Mouse (Mus musculus) spleen, embryonic (tissue): ENCODE data around the gene Nek6.

Source experiments
- CTCF ChIA-PET: fragments of 350-600 bp; sonication (Branson Sonifier 250); formaldehyde crosslinking; loops from one replicate; lab custom pipeline; 2022; lab: Charles Lee

The Nek6 gene

DNA sequence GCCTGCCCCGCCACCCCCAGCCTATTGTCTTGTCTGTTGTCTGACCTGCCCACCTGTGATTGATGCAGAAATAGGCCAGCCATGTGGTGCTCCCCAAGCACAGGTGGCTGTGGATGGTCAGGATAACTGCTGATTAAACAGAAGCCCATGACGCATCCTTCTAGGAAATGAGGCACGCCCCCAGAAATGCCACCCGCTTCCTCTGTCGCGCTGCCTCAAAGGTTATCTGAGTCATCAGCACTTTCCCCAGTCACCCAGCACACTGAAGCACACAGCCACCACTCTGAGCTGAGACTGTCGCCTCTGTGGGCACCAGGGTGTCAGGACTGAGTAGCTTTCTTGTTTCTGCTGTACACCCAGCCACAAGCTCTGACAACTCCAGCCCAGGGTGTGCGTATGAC, 24.9 kb downstream of the Nek6 start:
- CTCF ChIA-PET = no interaction called here

DNA sequence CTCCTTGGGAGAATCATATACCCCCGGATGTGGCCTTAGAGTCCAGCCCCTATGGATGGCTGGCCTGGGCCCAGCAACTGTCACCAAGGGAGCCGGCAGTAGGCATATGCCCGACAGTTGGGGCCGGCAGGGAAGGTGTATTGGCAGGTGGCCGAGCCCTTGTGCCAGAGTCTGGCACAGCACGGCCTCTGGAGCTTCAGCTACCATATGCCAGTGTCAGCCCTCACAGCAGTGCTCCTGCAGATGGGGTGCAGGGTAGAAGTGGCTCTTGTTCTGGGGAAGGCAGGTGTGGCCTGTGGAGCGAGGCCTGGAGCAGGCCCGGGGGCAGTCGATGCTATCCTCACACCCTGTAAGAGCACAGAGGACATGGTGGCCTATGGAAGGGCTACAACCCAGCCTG, 28.2 kb downstream of the Nek6 start:
- CTCF ChIA-PET = no interaction called here

DNA sequence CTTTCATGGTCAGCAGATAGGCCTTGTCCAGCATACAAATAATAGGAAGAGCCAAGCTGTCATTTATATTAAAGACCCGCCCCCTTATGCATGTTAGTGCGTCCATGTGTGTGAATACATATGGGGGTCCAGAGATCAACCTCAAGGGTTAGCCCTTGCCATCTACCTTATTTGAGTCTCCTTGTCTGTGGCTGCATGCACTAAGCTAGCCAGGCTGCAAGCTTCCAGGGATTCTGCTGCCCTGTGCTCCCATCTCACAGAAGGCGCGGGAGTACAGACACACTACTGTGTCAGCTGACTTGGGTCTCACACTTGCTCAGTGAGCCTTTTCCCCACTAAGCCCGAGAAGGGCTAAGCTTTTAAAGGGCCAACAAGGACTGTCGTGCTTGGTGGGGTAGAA, 29.2 kb downstream of the Nek6 start:
- CTCF ChIA-PET = interaction anchor here (0.6 kb wide), 1 partner anchor 80 kb away, joined by 3 read pairs; no protein-coding TSS in a partner anchor

DNA sequence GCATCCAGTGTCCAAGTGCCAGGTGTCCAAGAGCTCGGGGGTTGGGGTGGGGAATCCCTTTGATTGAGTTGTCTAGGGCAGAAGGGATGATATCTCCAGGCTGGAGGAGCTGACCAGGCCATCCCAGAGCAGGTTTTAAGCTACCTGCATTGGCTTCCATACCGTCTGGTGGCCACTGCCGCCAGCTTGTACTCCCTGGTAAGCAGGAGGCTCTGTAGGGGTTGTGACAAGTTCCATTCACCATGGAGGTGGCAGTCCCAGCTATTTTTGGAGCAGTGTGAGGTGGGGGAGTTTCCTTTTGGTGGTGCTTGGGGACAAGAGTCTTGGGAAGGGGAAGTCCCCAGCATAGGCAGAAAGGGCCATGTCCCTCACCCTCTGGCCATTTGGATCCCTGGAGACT, 29.7 kb downstream of the Nek6 start:
- CTCF ChIA-PET = no interaction called here

DNA sequence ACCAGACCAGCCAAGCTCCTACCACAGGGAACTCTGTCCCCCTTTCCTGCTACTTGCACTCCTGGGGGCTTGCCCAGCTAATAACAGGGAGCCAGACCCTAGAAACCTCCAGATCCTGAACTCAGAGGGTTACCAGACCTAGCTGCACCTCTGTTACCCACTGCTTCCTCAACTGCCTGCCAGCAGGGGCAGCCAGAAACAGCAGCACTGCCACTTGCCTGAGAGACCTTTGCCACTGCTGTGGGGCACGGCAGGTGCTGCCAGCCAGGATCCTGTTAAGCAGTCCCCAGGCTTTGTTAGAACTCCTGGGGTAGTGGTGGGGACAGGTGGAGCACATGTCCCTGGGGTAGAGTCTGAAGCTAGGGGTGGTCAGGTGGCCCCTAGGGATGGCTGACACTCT, 30.1 kb downstream of the Nek6 start:
- CTCF ChIA-PET = no interaction called here

DNA sequence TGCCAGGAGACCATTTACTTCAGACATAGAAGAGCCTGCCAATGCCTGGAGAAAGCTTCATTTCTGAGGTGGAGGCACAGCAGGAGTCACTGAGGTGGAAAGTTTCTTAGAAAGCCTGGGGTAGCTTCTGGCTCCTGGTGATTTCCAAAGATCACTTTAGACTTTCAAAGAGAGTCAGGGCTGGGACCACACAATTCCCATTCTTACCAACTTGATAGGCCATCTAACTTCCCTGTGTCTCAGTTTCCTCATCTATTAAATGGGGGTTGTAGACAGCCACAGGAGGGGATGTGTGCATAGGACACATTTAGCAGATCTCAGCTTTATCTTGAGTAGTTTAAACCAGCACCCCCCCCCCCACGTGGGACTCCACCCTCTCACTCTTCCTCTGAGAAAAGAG, 30.9 kb downstream of the Nek6 start:
- CTCF ChIA-PET = no interaction called here

DNA sequence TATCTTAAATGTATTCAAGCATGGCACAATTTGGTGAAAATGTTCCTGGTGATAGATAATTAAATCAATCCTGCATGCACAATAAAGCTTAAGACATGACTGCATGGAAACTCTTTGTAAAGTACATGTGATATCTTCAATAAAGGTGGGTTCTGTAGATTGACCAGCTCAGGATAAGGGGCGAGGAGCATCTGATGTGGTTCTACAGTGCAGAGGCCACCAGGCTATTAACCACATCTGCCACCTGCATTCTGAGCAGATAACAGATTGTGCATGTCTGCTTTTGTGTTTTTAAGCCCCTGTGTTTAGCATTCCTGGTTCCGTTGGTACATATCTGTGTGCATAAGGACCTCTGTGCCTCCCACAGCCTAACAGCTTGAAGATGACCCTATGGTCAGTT, 31.7 kb downstream of the Nek6 start:
- CTCF ChIA-PET = no interaction called here

DNA sequence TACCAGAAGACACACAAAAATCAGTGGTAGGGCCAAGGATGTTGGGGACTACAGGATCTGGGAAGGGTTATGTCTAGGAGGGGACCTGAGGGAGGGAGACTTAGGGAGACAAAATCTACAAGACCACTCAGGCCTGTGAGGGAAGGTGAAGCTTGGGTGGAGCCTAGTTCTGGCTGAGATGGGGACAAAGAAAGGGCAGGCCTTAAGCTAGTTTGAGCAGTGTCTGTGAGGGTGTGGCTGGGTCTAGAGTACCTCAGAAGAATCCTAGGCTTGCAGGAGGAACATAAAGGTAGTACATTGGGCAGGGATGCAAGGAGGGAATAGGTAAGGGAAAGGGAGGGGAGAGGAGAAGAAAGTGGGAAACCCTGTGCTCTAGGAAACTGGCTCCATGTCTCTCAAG, 32.9 kb downstream of the Nek6 start:
- CTCF ChIA-PET = no interaction called here

DNA sequence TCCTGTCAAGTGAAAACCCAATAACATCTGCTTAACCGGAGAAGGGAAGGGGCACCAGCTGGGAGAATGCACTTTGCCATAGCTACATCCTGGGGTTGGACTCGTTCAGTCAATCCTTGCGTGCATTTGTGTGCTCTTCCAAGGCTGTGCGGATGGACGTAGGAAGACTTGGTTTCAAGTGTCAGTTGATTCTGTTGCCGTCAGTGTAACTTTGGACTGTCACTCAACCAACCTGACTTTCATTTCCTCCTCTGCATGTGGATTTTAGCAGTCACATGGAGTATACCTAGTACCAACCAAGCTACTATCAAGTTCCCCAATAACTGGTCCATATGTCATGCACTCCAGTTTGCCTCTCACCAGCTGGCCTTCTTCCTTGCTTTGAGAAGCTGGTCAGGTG, 33.5 kb downstream of the Nek6 start:
- CTCF ChIA-PET = no interaction called here

DNA sequence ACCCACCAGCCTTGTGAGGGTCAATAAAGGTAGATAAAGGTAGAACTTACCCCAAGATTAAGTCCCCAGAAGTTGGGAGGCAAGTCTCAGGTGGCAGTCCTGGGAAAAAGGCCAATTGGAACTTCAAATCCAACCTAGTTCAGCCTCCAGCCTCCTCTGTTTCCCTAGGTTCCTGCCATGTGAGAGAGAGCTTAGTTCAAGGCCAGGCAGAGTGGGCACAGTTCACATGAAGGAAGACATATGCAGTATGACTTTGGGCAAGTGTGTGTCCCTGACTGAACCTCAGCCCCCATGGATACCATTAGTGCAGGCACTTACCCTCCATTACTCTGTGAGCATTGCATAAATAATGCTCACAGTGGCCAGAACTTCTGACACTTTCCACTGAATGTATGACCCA, 34.3 kb downstream of the Nek6 start:
- CTCF ChIA-PET = no interaction called here

DNA sequence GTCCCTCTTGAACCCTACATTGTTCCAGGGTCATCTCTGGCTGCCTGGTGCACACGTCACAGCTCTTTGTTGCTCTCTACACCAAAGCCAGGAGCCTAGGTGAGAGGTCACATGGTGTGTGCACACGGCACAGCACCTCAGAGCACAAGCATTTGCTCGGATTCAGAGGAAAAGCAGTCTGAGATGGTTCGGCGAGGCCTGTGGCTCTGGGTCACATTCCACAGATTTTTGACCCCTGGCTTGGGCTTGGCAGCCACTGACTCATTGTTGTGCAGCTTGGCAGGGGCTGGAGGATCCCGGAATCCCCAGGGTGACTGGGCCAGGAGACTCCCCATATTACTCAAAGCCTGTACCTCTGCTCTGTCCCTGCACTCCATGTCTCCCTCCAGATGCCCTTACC, 34.8 kb downstream of the Nek6 start:
- CTCF ChIA-PET = no interaction called here

DNA sequence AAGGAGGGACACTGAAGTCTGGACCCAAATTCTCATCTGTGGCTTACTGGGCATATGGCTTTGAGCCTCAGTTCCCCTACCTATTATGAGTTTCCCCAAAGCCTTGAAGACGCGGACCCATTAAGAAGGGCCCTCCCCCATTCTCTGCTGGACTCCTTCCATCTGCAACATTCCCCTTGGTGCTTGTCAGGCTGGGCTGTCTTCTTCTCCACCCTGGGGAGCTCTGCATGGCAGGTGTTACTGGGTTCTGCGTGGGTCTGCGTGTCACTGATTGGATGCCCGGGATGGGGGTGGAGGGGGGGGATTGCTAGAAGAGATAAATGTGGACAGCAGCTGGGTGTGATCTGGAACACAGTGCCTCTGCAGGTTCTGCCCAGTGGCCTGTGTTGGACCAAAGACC, 35.3 kb downstream of the Nek6 start:
- CTCF ChIA-PET = no interaction called here

DNA sequence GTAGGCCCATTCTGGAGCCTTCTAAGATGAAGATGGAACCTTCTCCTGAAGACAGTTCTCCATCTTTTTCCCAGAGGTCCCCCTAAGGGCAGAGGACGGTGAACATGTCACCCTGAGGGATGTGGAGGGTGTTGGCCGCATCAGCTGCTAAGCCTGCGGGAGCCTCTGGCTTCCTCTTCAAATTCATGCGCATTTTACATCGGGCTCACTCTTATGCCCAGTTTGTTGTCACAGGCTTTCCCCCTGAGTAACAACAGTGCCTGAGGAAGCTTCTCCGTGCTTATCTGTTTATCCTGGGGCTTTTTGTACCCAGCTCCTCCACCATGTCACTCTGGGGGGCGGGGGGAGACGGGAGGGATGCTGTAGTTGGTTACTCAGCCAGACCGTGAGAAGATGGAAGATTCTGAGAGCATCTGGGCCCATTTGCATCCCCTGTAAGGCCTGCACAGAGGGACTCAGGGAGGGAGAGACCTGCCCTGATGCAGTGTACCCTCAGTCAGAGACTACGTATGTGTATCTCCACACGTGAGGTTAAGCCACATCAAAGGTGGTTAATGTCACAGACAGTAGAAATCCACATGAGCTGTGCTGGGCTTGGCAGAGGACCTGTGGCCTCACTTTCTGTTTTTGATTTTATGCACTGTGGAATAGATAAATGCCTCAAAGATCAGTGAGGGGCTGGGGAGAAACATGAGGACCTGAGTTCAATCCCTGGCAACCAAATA, 36.5 kb downstream of the Nek6 start:
- CTCF ChIA-PET = no interaction called here

DNA sequence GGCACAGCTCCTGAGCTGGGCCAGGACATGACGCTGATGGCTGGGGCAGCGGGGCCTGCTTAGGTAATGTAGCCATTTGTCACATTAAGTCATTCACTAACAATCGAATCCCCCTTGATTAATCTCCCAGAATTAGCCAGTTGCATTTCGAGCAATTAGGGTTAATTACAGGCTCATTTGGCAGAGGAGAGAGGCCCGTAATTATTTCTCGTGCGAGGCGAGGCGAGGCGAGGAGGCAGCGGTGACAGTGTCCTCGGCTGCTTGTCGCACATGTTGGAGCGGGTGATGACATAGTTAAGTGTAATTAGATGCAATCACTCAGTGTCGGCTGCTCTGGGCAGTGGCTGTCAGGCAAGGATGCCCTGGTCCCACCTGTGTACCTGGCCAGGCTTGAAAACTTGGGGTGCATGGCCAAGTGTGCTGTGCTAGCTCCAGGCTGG, 40.6 kb downstream of the Nek6 start:
- CTCF ChIA-PET = no interaction called here

DNA sequence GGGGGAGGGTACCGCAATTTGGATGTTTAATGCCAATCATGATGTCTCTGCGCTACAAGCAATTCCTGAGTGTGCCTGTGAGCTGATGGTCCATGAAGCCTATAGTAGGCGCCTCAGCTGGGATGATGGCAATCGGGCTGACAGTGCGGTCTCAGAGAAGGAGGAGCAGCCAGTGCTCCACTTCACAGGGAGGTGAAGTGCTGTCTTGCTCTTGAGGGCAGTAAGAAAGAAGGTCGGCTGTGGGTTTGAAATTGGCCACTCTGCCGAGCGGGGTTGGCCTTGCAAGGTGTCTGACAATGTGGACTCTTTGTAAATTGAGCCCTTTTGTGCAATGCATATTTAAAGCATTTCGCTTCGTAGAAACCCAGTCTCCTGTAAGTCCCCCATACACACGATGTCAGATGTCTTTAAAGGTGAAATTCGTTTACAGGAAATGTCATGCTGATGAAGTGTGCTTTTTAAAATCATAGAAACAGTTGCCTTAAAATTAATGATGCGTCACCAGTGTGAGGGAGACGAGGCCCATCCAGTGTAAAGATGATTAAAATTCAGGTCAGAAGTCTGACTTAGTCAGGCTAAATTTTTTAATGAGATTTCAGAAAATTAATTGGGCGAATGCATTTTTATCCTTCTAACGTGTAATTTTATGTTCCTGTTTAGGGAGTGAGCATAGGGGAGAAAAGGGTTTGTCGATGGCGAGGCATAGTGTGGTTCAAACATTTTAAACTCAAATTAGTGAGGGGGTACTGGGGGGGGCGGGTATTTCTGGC, 43.0 kb downstream of the Nek6 start:
- CTCF ChIA-PET = no interaction called here

DNA sequence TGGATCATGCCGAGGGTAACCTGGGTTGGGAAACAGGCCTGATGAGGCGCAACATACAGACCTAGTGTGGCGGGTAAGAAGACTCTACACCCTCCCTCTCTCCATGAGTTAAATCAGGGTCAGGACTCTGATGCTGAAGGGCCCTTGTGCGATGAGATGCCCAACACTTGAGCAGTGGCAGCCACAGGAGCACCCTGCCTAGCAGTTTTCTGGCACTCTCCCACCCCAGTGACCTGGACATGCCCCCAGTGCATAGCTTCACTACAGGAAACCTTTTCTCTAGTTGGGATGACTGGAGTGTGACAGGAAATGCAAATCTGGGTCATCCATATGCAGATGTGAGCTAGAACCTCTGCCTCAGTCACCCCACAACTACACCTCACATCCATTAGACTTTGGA, 44.2 kb downstream of the Nek6 start:
- CTCF ChIA-PET = no interaction called here

DNA sequence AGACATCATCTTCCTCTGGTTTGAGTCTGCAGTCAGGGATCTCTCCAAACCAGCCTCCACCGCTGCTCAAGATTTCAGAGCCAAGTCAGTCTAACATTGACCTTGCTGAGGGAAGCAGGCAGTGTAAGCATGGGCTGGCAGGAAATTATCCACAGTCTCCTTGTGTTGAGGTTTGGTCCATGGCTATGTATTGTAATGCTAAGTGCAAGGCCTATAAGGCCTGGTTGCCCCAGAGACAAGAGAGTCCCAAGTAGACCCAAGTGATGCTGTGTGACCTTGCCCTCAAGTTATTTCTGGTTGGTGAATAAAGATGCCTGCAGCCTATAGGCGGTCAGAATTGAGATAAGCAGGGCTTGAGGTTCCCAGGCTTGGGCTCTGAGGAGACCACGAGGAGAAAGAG, 45.3 kb downstream of the Nek6 start:
- CTCF ChIA-PET = no interaction called here

DNA sequence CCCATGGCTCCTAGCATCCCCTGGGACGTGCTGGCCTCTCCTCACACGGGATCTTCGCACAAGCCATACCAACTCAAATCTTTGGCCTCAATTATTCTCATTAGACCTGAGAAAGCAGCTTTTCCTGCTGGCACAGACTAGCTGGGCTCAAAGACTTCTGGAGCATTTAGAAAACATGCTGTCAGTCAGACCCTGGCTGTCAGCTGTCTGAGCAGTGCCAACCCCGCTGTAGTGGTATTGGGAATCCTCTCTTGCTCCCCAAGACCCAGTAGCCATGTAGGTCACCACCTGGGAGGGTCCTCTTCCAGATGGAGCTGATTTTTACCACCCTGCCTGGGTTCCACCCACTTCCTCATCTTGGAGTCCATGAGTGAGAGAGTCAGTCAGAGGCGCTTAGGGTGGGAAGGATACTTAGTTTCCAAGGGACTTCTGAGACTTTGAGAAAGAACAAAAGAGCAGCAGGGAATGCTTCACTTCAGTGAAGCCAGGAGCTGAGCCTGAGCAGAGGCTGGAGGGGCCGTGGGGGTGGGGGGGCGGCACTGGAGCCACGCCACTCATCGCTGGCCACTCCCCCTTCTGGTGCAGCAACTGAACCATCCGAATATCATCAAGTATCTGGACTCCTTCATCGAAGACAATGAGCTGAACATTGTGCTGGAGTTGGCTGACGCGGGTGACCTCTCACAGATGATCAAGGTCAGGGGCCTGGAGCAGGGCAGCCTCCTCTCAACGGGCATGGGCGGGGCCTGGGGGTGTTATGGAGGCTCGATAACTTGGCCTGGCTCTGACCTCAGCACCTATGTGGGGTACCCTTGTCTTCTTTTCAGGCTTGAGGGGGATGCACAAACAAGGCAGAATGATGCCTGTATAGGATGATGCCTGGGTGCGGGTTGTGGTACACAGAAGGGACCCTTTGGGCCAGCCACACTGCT, 49.1 kb downstream of the Nek6 start:
- CTCF ChIA-PET = no interaction called here

DNA sequence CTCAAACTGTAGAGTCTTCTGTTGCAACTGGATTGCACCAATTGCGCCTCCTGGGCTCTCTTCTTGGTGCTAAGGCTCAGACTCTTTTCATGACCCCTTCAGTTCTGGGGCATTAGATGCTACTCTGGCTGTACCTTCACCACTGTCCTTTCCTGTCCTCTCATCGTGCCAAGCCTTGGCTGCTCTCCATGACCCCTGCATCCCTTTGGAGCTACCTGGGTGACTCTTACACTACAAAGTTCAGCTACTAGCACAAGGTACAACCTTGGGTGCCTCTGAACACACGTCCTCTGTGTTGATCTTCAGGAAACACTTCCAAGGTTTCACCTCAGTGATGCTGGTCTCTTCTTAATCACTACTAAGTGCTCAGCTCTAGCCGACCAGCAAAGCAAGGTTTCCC, 51.2 kb downstream of the Nek6 start:
- CTCF ChIA-PET = no interaction called here

DNA sequence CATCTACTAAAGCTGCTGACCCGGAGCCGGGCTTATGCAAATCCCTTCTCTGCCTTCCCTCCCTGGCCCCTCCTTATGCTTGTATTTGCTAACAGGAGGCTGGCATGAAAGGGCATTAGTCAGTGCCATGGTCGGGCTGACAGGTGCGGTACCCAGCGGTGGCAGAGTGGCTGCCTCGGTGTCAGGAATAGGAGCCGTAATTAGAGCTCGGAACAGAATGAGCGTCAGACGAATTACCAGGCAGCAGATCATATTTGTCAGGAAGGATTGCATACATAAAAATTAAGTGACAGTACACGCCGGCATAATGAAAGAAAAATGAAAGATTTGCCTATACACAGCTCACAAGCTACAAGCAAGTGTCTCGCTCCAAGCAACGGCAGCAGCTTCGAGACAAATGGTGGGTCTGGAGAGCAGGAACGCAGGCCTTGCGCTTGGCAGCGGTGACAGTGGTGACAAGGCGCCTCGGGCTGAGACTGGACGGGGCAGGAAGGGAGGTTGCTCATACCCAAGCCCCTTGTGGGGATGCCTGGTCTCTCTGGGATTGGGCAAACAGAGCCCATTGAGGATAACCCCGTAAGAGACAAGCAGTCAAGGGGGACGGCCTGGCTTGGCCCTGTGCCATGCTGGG, 60.6 kb downstream of the Nek6 start:
- CTCF ChIA-PET = no interaction called here

DNA sequence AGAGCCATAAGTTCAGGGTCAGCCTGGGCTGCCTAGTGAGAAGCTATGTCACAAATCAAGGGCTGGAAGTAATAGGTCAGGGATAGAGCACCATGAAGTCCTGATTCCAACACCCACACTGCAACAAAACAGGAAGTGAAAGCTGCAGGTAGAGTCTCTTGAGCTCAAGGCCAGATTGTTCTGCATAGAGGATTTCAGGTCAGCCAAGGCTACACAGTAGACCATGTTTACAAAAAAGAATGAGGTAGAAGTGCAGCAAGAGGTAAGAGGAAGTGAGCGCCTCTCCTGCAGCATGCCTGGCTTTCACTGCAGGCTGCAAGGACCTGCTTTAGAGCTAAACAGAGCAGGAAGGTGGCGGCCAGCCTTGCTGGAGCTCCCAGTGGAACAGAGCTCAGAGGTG, 63.3 kb downstream of the Nek6 start:
- CTCF ChIA-PET = interaction anchor here (0.6 kb wide), 1 partner anchor 35 kb away, joined by 5 read pairs; no protein-coding TSS in a partner anchor
